Mouse (Mus musculus): ENCODE measurements around the gene Clic3. TPM values are rescaled to one million over a fixed set of nuclear protein-coding genes. Genes with fewer than 3 reads are reported as not detected.
"Not testable (repeated sequence)": the region's sequence is repeated elsewhere in the genome, so short reads cannot be mapped to it uniquely, and the experiment has no call there.

Gene Clic3
- polyA plus RNA-seq (2015; fragmentation: Nextera tagmentation; extraction: Ambion mirVana) = 2.4 and 3.2 TPM in 2 replicates

GRCm38 (mm10) chr2:25456205-25456953 lies at the start of gene Clic3:
Clic3 (plus strand) TSS chr2:25456838.
- Histone ChIP-seq H3K27ac (no peak within 1 kb of the TSS), H3K27me3 (no peaks in the 10 kb centered on the region), H3K4me2 (no peak within 1 kb of the TSS), H3K4me1 (peaks cover 21% of the 10 kb centered on the region), H3K36me3 (ENCODE audit: poor library complexity, severe bottlenecking) (peaks cover 19% of the 10 kb centered on the region), H3K9me3 (replicated peaks) (no peaks in the 10 kb centered on the region), H3K4me3 (no peak within 1 kb of the TSS), H3K9ac (no peak within 1 kb of the TSS)
- ATAC-seq = no peak
- WGBS = 72% methylated on average over 14 of the region's 14 CpGs

- Histone ChIP-seq H3K27ac (no peak overlapping the region), H3K9me3 (replicated peaks) (no peaks in the 10 kb centered on the region), H3K36me3 (ENCODE audit: poor library complexity, severe bottlenecking) (peaks cover 50% of the 10 kb centered on the region), H3K27me3 (no peaks in the 10 kb centered on the region), H3K4me2 (no peak overlapping the region), H3K9ac (no peak overlapping the region), H3K4me3 (no peak overlapping the region), H3K4me1 (peaks cover 19% of the 10 kb centered on the region)
- WGBS = 89% methylated on average over 10 of the region's 10 CpGs
- ATAC-seq = no peak
Measured at GRCm38 (mm10) chr2:25408908-25409307, 47.7 kb upstream of the Clic3 start.

DNA sequence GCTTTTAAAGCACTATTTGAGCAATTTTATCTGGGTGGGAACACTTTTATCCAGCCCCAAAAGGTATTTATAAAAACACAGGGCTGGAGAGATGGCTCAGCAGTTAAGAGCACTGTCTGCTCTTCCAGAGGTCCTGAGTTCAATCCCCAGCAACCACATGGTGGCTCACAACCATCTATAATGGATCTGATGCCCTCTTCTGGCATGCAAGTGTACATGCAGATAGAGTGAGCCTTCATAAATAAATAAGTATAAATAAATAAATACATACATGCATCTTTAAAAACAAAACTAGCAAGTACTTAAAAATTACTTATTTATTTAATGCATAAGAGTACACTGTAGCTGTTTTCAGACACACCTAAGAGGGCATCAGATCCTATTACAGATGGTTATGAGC lies 43.2 kb upstream of the Clic3 start:
- ATAC-seq; H3K4me2 ChIP-seq; H3K9me3 ChIP-seq (replicated peaks); H3K27me3 ChIP-seq; H3K4me3 ChIP-seq; H3K27ac ChIP-seq; H3K4me1 ChIP-seq; H3K9ac ChIP-seq: not testable (repeated sequence)
- peaks cover 25% of the 10 kb centered on the region for H3K36me3 ChIP-seq (ENCODE audit: poor library complexity, severe bottlenecking)

DNA sequence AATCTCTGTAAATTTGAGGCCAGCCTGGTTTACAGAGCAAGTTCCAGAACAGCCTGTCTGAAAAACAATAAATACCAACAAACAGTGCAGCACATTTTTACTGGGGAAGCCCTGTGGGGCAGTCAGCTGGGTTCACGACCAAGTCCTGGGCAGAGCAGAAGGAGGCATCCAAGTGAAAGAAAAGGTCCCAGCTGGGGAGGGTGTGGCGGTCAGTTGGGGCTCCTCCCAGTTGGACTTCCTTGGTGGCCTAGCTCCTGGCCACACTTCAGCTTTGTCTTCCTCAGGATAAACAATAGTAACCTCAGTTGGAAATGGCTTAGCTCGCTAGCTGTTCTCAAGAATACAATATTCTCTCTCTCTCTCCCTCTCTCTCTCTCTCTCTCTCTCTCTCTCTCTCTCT lies 39.2 kb upstream of the Clic3 start:
- Histone ChIP-seq H3K27me3 (0 out of 2 replicates have a peak, but pooled peaks cover under 1% of the 10 kb centered on the region), H3K9me3 (replicated peaks) (no peaks in the 10 kb centered on the region), H3K4me1 (no peaks in the 10 kb centered on the region), H3K36me3 (ENCODE audit: poor library complexity, severe bottlenecking) (0 out of 2 replicates have a peak, but pooled peaks cover 4% of the 10 kb centered on the region), H3K4me2 (no peak overlapping the region), H3K27ac (no peak overlapping the region), H3K9ac (no peak overlapping the region), H3K4me3 (no peak overlapping the region)
- 17% methylated on average over 3 of the region's 3 CpGs for WGBS
- no peak for ATAC-seq

GRCm38 (mm10) chr2:25421896-25422295 lies 34.7 kb upstream of the Clic3 start:
- no peak overlapping the region for H3K9ac ChIP-seq
- H3K27ac ChIP-seq = no peak overlapping the region
- WGBS = 18% methylated on average over 3 of the region's 3 CpGs
- H3K4me1 ChIP-seq = peaks cover 7% of the 10 kb centered on the region; the same call in 1 of the 2 replicates
- H3K36me3 ChIP-seq (ENCODE audit: poor library complexity, severe bottlenecking) = no peaks in the 10 kb centered on the region
- H3K4me3 ChIP-seq = no peak overlapping the region
- ATAC-seq = peak; percentile 66; the same call in 1 of the 2 replicates
- H3K9me3 ChIP-seq (replicated peaks) = no peaks in the 10 kb centered on the region
- H3K4me2 ChIP-seq = no peak overlapping the region
- H3K27me3 ChIP-seq = peaks cover 25% of the 10 kb centered on the region

DNA sequence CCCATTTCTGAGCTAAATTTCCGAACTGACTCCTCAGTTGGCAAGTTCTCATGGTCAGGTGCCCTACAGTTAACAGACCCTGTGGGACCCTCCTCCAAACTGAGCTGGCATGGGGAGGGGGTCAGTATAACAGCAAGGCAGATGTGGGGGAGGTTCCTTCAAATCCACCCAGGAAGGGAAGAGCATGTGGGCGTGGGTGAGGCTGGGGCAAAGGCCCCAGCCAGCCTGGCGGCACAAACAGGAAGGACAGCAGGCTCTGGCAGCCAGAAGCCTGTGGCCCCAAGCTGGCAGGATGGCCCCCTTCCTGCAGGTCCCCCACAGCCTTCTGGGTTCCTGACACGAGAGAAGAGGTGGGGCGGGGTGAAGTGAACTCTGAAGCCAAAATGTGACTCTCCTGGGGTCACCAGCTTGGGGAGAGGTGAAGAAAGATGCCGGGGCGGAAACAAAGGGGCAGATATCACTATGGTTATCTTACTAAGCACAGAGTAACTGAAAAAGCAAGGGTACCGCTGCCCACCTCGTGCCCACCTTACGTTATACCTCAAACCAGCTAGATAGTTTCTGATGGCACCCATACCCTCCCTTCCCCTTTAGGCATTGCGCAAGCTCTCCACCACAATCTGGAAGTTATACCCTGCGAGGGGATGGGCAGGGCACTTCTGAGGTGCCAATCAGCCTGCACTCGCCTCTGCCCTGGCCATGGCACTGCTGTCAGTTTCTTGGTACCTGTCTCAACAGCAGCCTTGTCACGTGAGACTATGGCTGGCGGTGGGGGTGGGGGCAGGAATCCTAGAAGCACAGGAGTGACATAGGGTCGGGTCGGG lies 33.8 kb upstream of the Clic3 start, which contains the start of gene Fut7:
Gene Fut7 (plus strand): TSS at position 681 of the 824 bp plus-strand sequence.
- Histone ChIP-seq H3K4me2 (no peak within 1 kb of the TSS), H3K9me3 (replicated peaks) (no peaks in the 10 kb centered on the region), H3K9ac (no peak within 1 kb of the TSS), H3K27ac (no peak within 1 kb of the TSS), H3K36me3 (ENCODE audit: poor library complexity, severe bottlenecking) (no peaks in the 10 kb centered on the region), H3K27me3 (peaks cover 25% of the 10 kb centered on the region), H3K4me3 (no peak within 1 kb of the TSS), H3K4me1 (peaks cover 7% of the 10 kb centered on the region; the same call in 1 of the 2 replicates)
- WGBS = 68% methylated on average over 17 of the region's 17 CpGs
- no peak for ATAC-seq

DNA sequence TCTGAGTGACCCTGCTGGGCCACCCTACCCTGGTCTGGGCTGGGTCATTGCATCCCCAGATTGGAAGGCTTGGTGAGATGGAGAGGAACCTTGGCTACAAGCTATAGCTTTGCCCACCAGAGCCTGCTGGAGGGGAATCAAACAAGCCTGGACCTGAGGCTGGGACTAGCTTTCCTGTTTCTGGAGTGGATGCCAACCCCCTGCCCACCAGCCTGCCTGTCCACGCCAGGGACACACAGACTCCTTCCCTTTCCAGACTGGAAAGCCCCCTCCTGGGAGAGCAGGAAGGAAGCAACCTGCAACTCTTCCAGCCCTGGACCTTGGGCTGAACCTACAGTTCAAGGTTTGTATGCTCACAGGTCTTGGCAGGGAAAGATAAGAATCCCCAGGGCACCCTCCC lies 33.0 kb upstream of the Clic3 start:
- no peak overlapping the region for H3K4me3 ChIP-seq
- ATAC-seq = no peak
- H3K4me2 ChIP-seq = no peak overlapping the region
- no peak overlapping the region for H3K27ac ChIP-seq
- no peak overlapping the region for H3K9ac ChIP-seq
- peaks cover 25% of the 10 kb centered on the region for H3K27me3 ChIP-seq
- no peaks in the 10 kb centered on the region for H3K9me3 ChIP-seq (replicated peaks)
- 45% methylated on average over 1 of the region's 1 CpGs for WGBS
- peaks cover 10% of the 10 kb centered on the region; the same call in 1 of the 2 replicates for H3K4me1 ChIP-seq
- no peaks in the 10 kb centered on the region for H3K36me3 ChIP-seq (ENCODE audit: poor library complexity, severe bottlenecking)

DNA sequence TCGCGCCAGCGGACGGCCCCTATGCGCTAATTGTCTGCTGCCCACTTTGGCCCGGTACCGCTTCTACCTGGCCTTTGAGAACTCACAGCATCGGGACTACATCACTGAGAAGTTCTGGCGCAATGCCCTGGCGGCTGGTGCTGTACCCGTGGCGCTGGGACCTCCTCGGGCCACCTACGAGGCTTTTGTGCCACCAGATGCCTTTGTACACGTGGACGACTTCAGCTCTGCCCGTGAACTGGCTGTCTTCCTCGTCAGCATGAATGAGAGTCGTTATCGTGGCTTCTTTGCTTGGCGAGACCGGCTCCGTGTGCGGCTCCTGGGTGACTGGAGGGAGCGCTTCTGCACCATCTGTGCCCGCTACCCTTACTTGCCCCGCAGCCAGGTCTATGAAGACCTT lies 31.2 kb upstream of the Clic3 start:
- WGBS = 47% methylated on average over 27 of the region's 27 CpGs

DNA sequence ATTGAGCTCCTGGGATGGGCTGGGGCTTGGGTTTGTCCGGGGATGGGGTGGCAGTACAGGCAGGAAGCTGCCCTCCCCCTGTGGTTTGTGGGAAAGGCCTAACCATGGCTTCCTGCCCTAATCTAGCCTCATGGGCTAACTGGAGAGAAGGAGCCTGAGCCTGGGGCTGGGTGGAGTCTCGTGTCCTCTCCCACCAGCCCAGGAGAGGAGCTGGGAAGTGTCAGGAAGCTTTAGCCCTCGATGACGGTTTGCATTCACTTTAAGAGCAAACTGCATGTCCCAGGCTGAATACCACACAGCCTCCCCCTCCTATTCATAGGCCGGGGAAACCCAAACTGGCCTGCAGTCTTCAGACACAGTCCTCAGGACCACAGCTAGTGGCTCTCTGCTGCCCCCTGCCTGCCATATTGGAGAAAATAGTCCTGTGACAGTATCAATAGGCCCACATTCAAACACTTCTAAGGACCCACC lies 29.9 kb upstream of the Clic3 start:
- Histone ChIP-seq H3K27me3 (peaks cover 29% of the 10 kb centered on the region), H3K4me3 (no peak overlapping the region), H3K9ac (no peak overlapping the region), H3K36me3 (ENCODE audit: poor library complexity, severe bottlenecking) (no peaks in the 10 kb centered on the region), H3K4me1 (peaks cover 38% of the 10 kb centered on the region), H3K27ac (no peak overlapping the region), H3K9me3 (replicated peaks) (no peaks in the 10 kb centered on the region), H3K4me2 (no peak overlapping the region)
- 0 out of 2 replicates have a peak, but pooled peaks have one; percentile 3 for ATAC-seq
- WGBS = 25% methylated on average over 5 of the region's 5 CpGs

More for the DNA sequence above, 31.2 kb upstream of the Clic3 start:
- H3K27me3 ChIP-seq = peaks cover 27% of the 10 kb centered on the region
- peaks cover 25% of the 10 kb centered on the region for H3K4me1 ChIP-seq
- H3K9ac ChIP-seq = no peak overlapping the region; the same call in 1 of the 2 replicates
- no peak for ATAC-seq
- H3K36me3 ChIP-seq (ENCODE audit: poor library complexity, severe bottlenecking) = no peaks in the 10 kb centered on the region
- no peak overlapping the region for H3K4me2 ChIP-seq
- no peaks in the 10 kb centered on the region for H3K9me3 ChIP-seq (replicated peaks)
- H3K27ac ChIP-seq = no peak overlapping the region
- H3K4me3 ChIP-seq = no peak overlapping the region

GRCm38 (mm10) chr2:25427256-25427655 lies 29.4 kb upstream of the Clic3 start:
- Histone ChIP-seq H3K9ac (no peak overlapping the region), H3K4me3 (no peak overlapping the region), H3K9me3 (replicated peaks) (no peaks in the 10 kb centered on the region), H3K4me2 (no peak overlapping the region), H3K27me3 (peaks cover 29% of the 10 kb centered on the region), H3K36me3 (ENCODE audit: poor library complexity, severe bottlenecking) (no peaks in the 10 kb centered on the region), H3K27ac (no peak overlapping the region), H3K4me1 (peaks cover 39% of the 10 kb centered on the region)
- WGBS = 91% methylated on average over 5 of the region's 5 CpGs
- ATAC-seq = no peak

DNA sequence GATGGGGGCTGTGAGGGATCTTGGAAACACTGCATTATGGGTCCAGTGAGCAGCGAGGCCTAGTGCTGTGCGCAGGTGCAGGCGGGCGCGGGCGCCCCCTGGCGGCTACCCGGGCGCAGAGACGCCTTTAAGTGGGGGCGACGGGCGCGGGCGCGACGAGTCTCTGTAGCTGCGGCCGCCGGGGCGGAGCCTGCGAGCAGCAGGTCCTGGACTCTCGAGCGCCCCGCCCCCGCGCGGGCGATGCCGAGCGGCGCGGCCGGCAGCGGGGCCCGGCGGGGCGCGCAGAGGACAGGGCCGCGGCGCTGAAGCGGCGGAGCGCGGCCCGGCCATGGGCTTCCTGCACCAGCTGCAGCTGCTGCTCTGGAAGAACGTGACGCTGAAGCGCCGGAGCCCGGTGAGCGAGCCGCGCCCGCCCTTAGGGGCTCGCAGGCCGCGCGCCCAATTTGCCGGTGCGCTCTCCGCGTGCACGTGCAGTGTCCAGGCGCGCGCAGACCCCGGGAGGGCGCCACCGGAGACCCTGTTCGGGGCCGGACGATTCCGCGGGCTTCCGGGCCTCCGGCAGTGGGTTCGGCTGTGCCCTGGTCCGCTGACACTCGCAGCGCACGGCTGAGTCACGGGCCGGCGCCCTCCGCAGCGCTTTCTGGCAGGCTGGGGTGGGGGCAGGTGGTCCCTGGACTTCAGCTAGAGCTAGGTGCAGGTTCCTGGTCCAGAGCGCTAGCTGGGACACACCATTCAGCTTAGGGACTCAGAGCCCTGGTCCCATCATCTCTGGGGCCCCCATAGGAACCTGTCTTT lies 28.0 kb upstream of the Clic3 start, which contains the start of gene Abca2:
Gene Abca2 (plus strand): TSS at position 262 of the 795 bp plus-strand sequence.
- ATAC-seq = peak; percentile 94
- H3K4me2 ChIP-seq = peak within 1 kb of the TSS; percentile 86
- no peaks in the 10 kb centered on the region for H3K9me3 ChIP-seq (replicated peaks)
- peaks cover 20% of the 10 kb centered on the region for H3K27me3 ChIP-seq
- under 1% methylated on average over 81 of the region's 89 CpGs for WGBS
- H3K4me3 ChIP-seq = peak within 1 kb of the TSS; percentile 82
- H3K4me1 ChIP-seq = peaks cover 39% of the 10 kb centered on the region
- peaks cover 8% of the 10 kb centered on the region; the same call in 1 of the 2 replicates for H3K36me3 ChIP-seq (ENCODE audit: poor library complexity, severe bottlenecking)
- peak within 1 kb of the TSS; percentile 88 for H3K9ac ChIP-seq
- H3K27ac ChIP-seq = peak within 1 kb of the TSS; percentile 71
